Mouse (Mus musculus): ENCODE data around the gene Ociad2. TPM values are rescaled to one million over a fixed set of nuclear protein-coding genes. Genes with fewer than 3 reads are reported as not detected.

Gene Ociad2
- total RNA-seq, 4 experiments from 2014 or later: 119 to 124 (median 122) TPM

Other genes with a start within 250 kb of the Ociad2 start
- 10 to 100 TPM; 72.2 to 96.1 (median 73.9) TPM for gene Fryl, start 84.4 kb downstream of the Ociad2 start, total RNA-seq (2022)
- 100 to 1,000 TPM; 428 to 516 (median 473) TPM for gene Ociad1, start 48.2 kb downstream of the Ociad2 start, total RNA-seq (2022)
- 1 to 10 TPM; 1.2 to 2.3 (median 1.3) TPM for gene Cwh43, start 65.0 kb upstream of the Ociad2 start, total RNA-seq (2022)
- 100 to 1,000 TPM; 118 to 135 (median 124) TPM for gene Dcun1d4, start 140.0 kb upstream of the Ociad2 start, total RNA-seq (2022)

Measured in layer of hippocampus, adult 8-10 months (tissue).